Mouse (Mus musculus) liver, embryonic 14.5 days (tissue): ENCODE results near the gene Ntmt1. TPM values are rescaled to one million over a fixed set of nuclear protein-coding genes. Genes with fewer than 3 reads are reported as not detected.

ENCODE experiments used
- ATAC-seq: fragments of 200-750 bp; cut with Nextera tagmentation; 2 replicates; pipeline ENCODE4 v1.8.0; 2017; ENCODE audit warnings: moderate number of reproducible peaks, mild to moderate bottlenecking, moderate library complexity; ENCODE audit not compliant: insufficient read depth
- DNase-seq, 3 experiments: peaks; one replicate each; pipeline ENCODE4 v3.0.0-alpha.2; 2012 to 2013; ENCODE audit warnings: low read depth in 3 of 3, low spot score in 3 of 3
- H3K27ac ChIP-seq: fragments of 300-500 bp; sonication (generic); 2 replicates; pipeline ENCODE4 v1.5.1; 2014; ENCODE audit warnings: moderate library complexity, mild to moderate bottlenecking, control low read depth, inconsistent platforms
- H3K27me3 ChIP-seq: fragments of 300-500 bp; sonication (generic); 2 replicates; pipeline ENCODE4 v1.6.1; 2014; ENCODE audit warnings: mild to moderate bottlenecking, low read length, moderate library complexity; ENCODE audit not compliant: control insufficient read depth, insufficient read depth
- H3K36me3 ChIP-seq: fragments of 300-500 bp; sonication (generic); replicated peaks from 2 replicates; pipeline ENCODE4 v1.6.1; 2014; ENCODE audit warnings: low read depth; ENCODE audit not compliant: control insufficient read depth, insufficient read depth
- H3K4me1 ChIP-seq, 2 experiments: fragments of 200-500 bp in 1 of 2; fragments of 300-500 bp in 1 of 2; sonication (generic) in 1 of 2; replicated peaks; 2 replicates each; pipeline ENCODE4 v1.6.1; 2012 to 2014; ENCODE audit warnings: antibody characterized with exemption in 1 of 2, inconsistent platforms in 1 of 2, low read length in 1 of 2; ENCODE audit not compliant: control insufficient read depth in 2 of 2, insufficient read depth in 2 of 2
- H3K4me2 ChIP-seq: fragments of 300-500 bp; sonication (generic); 2 replicates; pipeline ENCODE4 v1.6.1; 2014; ENCODE audit warnings: low read depth, mild to moderate bottlenecking, control low read depth, moderate library complexity
- H3K4me3 ChIP-seq, 2 experiments: fragments of 200-500 bp in 1 of 2; fragments of 300-500 bp in 1 of 2; sonication (generic) in 1 of 2; 2 replicates each; pipeline ENCODE4 v1.5.1; 2012 to 2014; ENCODE audit warnings: low read depth in 2 of 2, low read length in 2 of 2, mild to moderate bottlenecking in 2 of 2, control low read depth in 1 of 2, inconsistent platforms in 1 of 2, moderate library complexity in 1 of 2; ENCODE audit not compliant: insufficient read depth in 1 of 2
- H3K9ac ChIP-seq: fragments of 300-500 bp; sonication (generic); replicated peaks from 2 replicates; pipeline ENCODE4 v1.6.1; 2014; ENCODE audit warnings: mild to moderate bottlenecking, control low read depth, moderate library complexity
- H3K9me3 ChIP-seq: fragments of 300-500 bp; sonication (generic); 2 replicates; pipeline ENCODE4 v1.6.1; 2016; ENCODE audit warnings: low read length, mixed read lengths; ENCODE audit not compliant: control insufficient read depth
- CTCF ChIP-seq: IDR thresholded peaks from 2 replicates; pipeline ENCODE4 v1.5.1; 2016; ENCODE audit warnings: antibody characterized with exemption, low read depth, control low read depth
- EP300 ChIP-seq: IDR thresholded peaks from 2 replicates; pipeline ENCODE4 v1.6.1; 2016; ENCODE audit warnings: antibody characterized with exemption, low read depth
- WGBS: fragments of 180-500 bp; shearing (Covaris S2); extraction: QIAGEN DNeasy Blood & Tissue Kit; methylation state at CpG from one replicate; pipeline ENCODE4 v1.1.7; 2014; ENCODE audit not compliant: insufficient replicate concordance; 5-methylcytosine and 5-hydroxymethylcytosine counted together
- polyA plus RNA-seq, 2 experiments: library from polyadenylated mRNA; depleted of rRNA in 1 of 2; stranded (reverse) in 1 of 2; unstranded in 1 of 2; fragments of >200 nt; fragmentation: Nextera tagmentation in 1 of 2; extraction: Ambion mirVana in 1 of 2; gene quantifications; 2 replicates each; pipeline versions ENCODE4 v1.2.1 to v1.2.3; 2012 to 2014

Ntmt1 gene
- polyA plus RNA-seq, 2 experiments = 14.5 to 23.3 TPM

DNA sequence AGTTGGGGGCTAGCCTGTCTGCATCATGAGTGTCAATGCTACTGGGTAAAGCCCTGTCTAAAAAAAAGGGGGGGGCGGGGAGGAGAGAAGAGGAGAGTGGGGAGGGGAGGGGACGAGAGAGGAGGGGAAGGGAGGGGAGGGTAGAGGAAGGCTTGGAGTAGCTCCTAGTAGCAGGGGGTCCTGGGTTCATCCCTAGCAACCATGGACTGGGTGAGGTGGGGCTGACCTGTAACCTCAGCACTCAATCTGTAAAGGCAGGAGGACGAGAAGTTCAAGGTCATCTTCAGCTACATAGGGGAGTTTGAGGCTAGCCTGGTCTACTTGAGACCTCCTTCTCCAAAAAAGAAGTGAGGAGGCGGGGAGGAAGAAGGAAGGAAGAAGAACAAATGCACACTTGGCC, 54.5 kb downstream of the Ntmt1 start:
- DNase-seq = no peak
- Histone ChIP-seq H3K27me3 (peaks cover 16% of the 10 kb centered on the region), H3K4me1 (no peaks in the 10 kb centered on the region), H3K4me3 (no peak overlapping the region), H3K9me3 (no peaks in the 10 kb centered on the region), H3K9ac (no peak overlapping the region), H3K27ac (no peak overlapping the region), H3K4me2 (no peak overlapping the region), H3K36me3 (no peaks in the 10 kb centered on the region)
- TF ChIP-seq CTCF (no peak), EP300 (no peak)
- no peak for ATAC-seq
- 48% methylated on average over 4 of the region's 4 CpGs for WGBS

DNA sequence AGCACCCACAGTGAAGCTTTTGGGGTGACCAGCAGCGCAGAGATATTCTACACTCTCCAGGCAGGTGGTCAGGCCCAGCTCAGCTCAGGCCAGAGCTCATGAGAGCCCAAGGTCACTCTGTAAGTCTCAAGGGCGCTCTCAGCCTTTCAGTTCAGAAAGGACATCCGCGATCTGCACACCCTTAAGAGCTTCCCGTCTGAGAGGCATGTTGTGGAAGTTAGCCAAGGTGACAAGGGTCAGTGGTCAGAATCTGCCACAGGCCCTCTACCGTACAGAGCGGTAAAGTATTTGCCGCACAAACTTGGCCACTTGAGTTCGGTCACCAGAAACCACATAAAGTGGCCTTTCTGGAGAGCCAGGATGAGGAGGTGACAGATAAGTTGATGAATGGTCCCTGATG, 55.9 kb downstream of the Ntmt1 start:
- WGBS = 43% methylated on average over 9 of the region's 9 CpGs
- Histone ChIP-seq H3K9ac (no peak overlapping the region), H3K9me3 (no peaks in the 10 kb centered on the region), H3K4me1 (no peaks in the 10 kb centered on the region), H3K27ac (no peak overlapping the region), H3K4me3 (no peak overlapping the region), H3K4me2 (no peak overlapping the region), H3K27me3 (peaks cover 16% of the 10 kb centered on the region), H3K36me3 (no peaks in the 10 kb centered on the region)
- no peak for DNase-seq
- ATAC-seq = no peak
- TF ChIP-seq EP300 = no peak
- TF ChIP-seq CTCF = no peak

GRCm38 (mm10) chr2:30864968-30865381, 57.3 kb downstream of the Ntmt1 start:
- DNase-seq (no peak), ATAC-seq (no peak)
- H3K27me3 ChIP-seq = peaks cover 16% of the 10 kb centered on the region
- H3K4me3 ChIP-seq = no peak overlapping the region
- H3K9me3 ChIP-seq = no peaks in the 10 kb centered on the region
- no peaks in the 10 kb centered on the region for H3K36me3 ChIP-seq
- TF ChIP-seq CTCF (no peak), EP300 (no peak)
- H3K4me2 ChIP-seq = no peak overlapping the region; the same call in 1 of the 2 replicates
- no peak overlapping the region for H3K27ac ChIP-seq
- H3K4me1 ChIP-seq = no peaks in the 10 kb centered on the region
- WGBS = 5% methylated on average over 35 of the region's 35 CpGs
- H3K9ac ChIP-seq = no peak overlapping the region

DNA sequence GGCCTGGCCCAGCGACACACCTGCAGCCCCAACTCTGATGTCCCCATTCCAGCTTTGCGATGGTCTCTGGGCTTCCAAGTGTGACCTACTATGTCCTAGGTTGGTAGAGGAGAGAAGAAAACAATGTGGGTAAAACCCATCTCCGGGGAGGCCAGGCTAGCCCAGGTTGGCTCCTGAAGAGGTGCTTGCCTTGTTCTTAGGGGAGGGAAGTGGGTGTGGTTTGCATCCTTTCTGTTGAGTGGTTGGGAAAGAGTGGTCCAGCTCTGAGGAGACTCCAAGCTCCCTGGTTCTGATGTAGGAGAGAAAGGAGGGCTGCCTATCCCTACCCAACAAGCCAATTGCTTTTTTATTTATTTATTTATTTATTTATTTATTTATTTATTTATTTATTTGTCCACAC, 57.8 kb downstream of the Ntmt1 start:
- Histone ChIP-seq H3K4me1 (no peaks in the 10 kb centered on the region), H3K36me3 (no peaks in the 10 kb centered on the region), H3K9me3 (no peaks in the 10 kb centered on the region), H3K27ac (no peak overlapping the region), H3K27me3 (peaks cover 16% of the 10 kb centered on the region), H3K9ac (no peak overlapping the region), H3K4me3 (no peak overlapping the region), H3K4me2 (no peak overlapping the region)
- no peak for DNase-seq
- no peak for ATAC-seq
- no peak for TF ChIP-seq CTCF
- no peak for TF ChIP-seq EP300
- WGBS = 50% methylated on average over 3 of the region's 3 CpGs

GRCm38 (mm10) chr2:30870863-30871262, 63.2 kb downstream of the Ntmt1 start:
- Histone ChIP-seq H3K9ac (no peak overlapping the region), H3K27ac (no peak overlapping the region), H3K4me3 (no peak overlapping the region), H3K4me1 (no peaks in the 10 kb centered on the region), H3K9me3 (no peaks in the 10 kb centered on the region), H3K4me2 (no peak overlapping the region), H3K27me3 (no peaks in the 10 kb centered on the region), H3K36me3 (no peaks in the 10 kb centered on the region)
- ATAC-seq = no peak
- no peak for DNase-seq
- TF ChIP-seq CTCF (no peak), EP300 (no peak)
- 52% methylated on average over 8 of the region's 8 CpGs for WGBS

Other genes with a start within 250 kb of the Ntmt1 start
- gene Cstad, start 212.8 kb upstream of the Ntmt1 start, polyA plus RNA-seq (2012; rRNA removed) = 0.04 TPM in 1 of 2 replicates, not detected in the other
- gene Cstad, start 212.8 kb upstream of the Ntmt1 start, polyA plus RNA-seq (2014; fragmentation: Nextera tagmentation; extraction: Ambion mirVana) = 0.17 and 0.23 TPM in 2 replicates
- gene 1700001O22Rik, start 4.2 kb upstream of the Ntmt1 start, polyA plus RNA-seq (2012; rRNA removed) = not detected in 2 replicates
- gene 1700001O22Rik, start 4.2 kb upstream of the Ntmt1 start, polyA plus RNA-seq (2014; fragmentation: Nextera tagmentation; extraction: Ambion mirVana) = not detected in 2 replicates
- gene Asb6, start 22.5 kb downstream of the Ntmt1 start, polyA plus RNA-seq (2012; rRNA removed) = 25.8 and 27.0 TPM in 2 replicates
- 25.9 and 26.2 TPM in 2 replicates for gene Asb6, start 22.5 kb downstream of the Ntmt1 start, polyA plus RNA-seq (2014; fragmentation: Nextera tagmentation; extraction: Ambion mirVana)
- gene Prrx2, start 27.1 kb downstream of the Ntmt1 start, polyA plus RNA-seq (2012; rRNA removed) = 0.34 and 0.49 TPM in 2 replicates
- gene Prrx2, start 27.1 kb downstream of the Ntmt1 start, polyA plus RNA-seq (2014; fragmentation: Nextera tagmentation; extraction: Ambion mirVana) = 0.09 TPM in 1 of 2 replicates, not detected in the other
- gene Ptges, start 122.0 kb downstream of the Ntmt1 start, polyA plus RNA-seq (2012; rRNA removed) = 0.10 and 0.12 TPM in 2 replicates
- gene Ptges, start 122.0 kb downstream of the Ntmt1 start, polyA plus RNA-seq (2014; fragmentation: Nextera tagmentation; extraction: Ambion mirVana) = 0.19 TPM in 1 of 2 replicates, not detected in the other
- gene Tor1b, start 145.1 kb downstream of the Ntmt1 start, polyA plus RNA-seq (2012; rRNA removed) = 10.7 and 14.6 TPM in 2 replicates
- 14.7 and 15.7 TPM in 2 replicates for gene Tor1b, start 145.1 kb downstream of the Ntmt1 start, polyA plus RNA-seq (2014; fragmentation: Nextera tagmentation; extraction: Ambion mirVana)
- 25.0 and 29.3 TPM in 2 replicates for gene Tor1a, start 160.1 kb downstream of the Ntmt1 start, polyA plus RNA-seq (2012; rRNA removed)
- gene Tor1a, start 160.1 kb downstream of the Ntmt1 start, polyA plus RNA-seq (2014; fragmentation: Nextera tagmentation; extraction: Ambion mirVana) = 34.3 and 34.8 TPM in 2 replicates
- gene BC005624, start 174.4 kb downstream of the Ntmt1 start, polyA plus RNA-seq (2012; rRNA removed) = 13.2 and 24.4 TPM in 2 replicates
- 22.2 and 25.7 TPM in 2 replicates for gene BC005624, start 174.4 kb downstream of the Ntmt1 start, polyA plus RNA-seq (2014; fragmentation: Nextera tagmentation; extraction: Ambion mirVana)
- 2.5 and 2.7 TPM in 2 replicates for gene Usp20, start 174.5 kb downstream of the Ntmt1 start, polyA plus RNA-seq (2012; rRNA removed)
- gene Usp20, start 174.5 kb downstream of the Ntmt1 start, polyA plus RNA-seq (2014; fragmentation: Nextera tagmentation; extraction: Ambion mirVana) = 2.7 and 3.2 TPM in 2 replicates